Mouse (Mus musculus) heart, adult 2 months (tissue): ENCODE results near the gene Snrpd2.

ENCODE experiments used
- CTCF ChIP-seq: fragments of 200-600 bp; IDR thresholded peaks from 2 replicates; pipeline ENCODE4 v1.8.1; 2022; ENCODE audit warnings: antibody characterized with exemption, mild to moderate bottlenecking, moderate library complexity
- POLR2A ChIP-seq: fragments of 200-500 bp; IDR thresholded peaks from 2 replicates; pipeline ENCODE4 v1.6.1; 2011; ENCODE audit warnings: mild to moderate bottlenecking, low read depth, low read length, control low read depth; ENCODE audit not compliant: insufficient read depth

DNA sequence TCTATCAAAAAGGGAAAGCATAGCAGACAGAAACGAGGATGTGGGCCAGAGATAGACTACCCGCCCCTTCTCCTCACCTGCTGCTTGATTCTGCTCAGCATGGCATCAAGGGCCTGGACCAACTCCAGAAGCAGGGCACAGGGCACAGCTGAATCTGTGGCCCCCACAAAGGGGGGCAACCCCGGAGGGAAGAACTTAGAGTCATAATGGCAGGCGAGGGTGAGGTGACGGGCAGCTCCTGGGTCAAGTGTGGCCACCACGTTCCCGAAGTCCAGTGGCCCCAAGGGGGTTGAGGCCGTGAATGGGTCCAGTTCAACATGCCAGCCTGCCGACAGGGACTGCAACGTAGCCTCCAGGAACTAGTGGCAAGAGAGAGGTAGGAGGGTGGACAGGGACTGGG is 2.7 kb upstream of the Snrpd2 start:
- no peak for TF ChIP-seq CTCF
- no peak for TF ChIP-seq POLR2A
